9 mouse cellular contexts compared by ENCODE assay signal in genomic region chr4:153482459-153483338, GRCm38 (mm10). TPM values are rescaled to one million over a fixed set of nuclear protein-coding genes. Genes with fewer than 3 reads are reported as not detected.
DNase-seq lines count a peak whose midpoint lies in the region; ATAC-seq and TF ChIP-seq lines count a peak whose summit lies in the region.
"Had no signal": no experiment of that assay in that cellular context is flagged by ENCODE, and none has a peak within 500 bp of the region (broad histone marks: within the 10 kb centered on the region; RNA-seq: fewer than 3 reads in every experiment).

Gene Ajap1 (minus strand): TSS chr4:153482811.

- no peaks in the 10 kb centered on the region for H3K36me3 ChIP-seq in heart, embryonic 10.5 days
- H3K36me3 ChIP-seq in G1E (replicated peaks) = no peaks in the 10 kb centered on the region
- no peaks in the 10 kb centered on the region for H3K36me3 ChIP-seq in forebrain, embryonic 11.5 days (ENCODE audit: control insufficient read depth, insufficient read depth, low read length)
- no peaks in the 10 kb centered on the region for H3K36me3 ChIP-seq in midbrain, postnatal 0 days (ENCODE audit: insufficient read depth, low read length)

- peak within 1 kb of the TSS; percentile 60 for H3K9ac ChIP-seq in forebrain, embryonic 11.5 days (ENCODE audit: low read length)
- H3K9ac ChIP-seq in midbrain, postnatal 0 days (replicated peaks; ENCODE audit: low read length, poor library complexity, severe bottlenecking) = peak within 1 kb of the TSS; percentile 84

- ATAC-seq in G1E (ENCODE audit: extremely low read depth, insufficient number of reproducible peaks, low FRiP score, poor library complexity, severe bottlenecking) = no peak
- peak; percentile 65 for ATAC-seq in forebrain, embryonic 11.5 days (replicated peaks; ENCODE audit: low FRiP score)
- peak; percentile 36 for ATAC-seq in midbrain, postnatal 0 days (ENCODE audit: low FRiP score)

- H3K27ac ChIP-seq in heart, embryonic 10.5 days = 0 out of 2 replicates have a peak within 1 kb of the TSS, but pooled peaks have one; percentile 36
- H3K27ac ChIP-seq in forebrain, embryonic 11.5 days (ENCODE audit: low read depth, low read length) = peak within 1 kb of the TSS; percentile 20; the same call in 1 of the 2 replicates
- H3K27ac ChIP-seq in midbrain, postnatal 0 days (ENCODE audit: low read depth, low read length) = peak within 1 kb of the TSS; percentile 75

- H3K27me3 ChIP-seq in heart, embryonic 10.5 days (ENCODE audit: insufficient read depth, poor library complexity, severe bottlenecking) = peaks cover 89% of the 10 kb centered on the region
- H3K27me3 ChIP-seq in G1E (ENCODE audit: insufficient read depth, low read length) = no peaks in the 10 kb centered on the region
- peaks cover 43% of the 10 kb centered on the region for H3K27me3 ChIP-seq in forebrain, embryonic 11.5 days (ENCODE audit: control insufficient read depth, insufficient read depth, low read length)
- H3K27me3 ChIP-seq in midbrain, postnatal 0 days (ENCODE audit: insufficient read depth, low read length) = 0 out of 2 replicates have a peak, but pooled peaks cover 7% of the 10 kb centered on the region

- no peak for TF ChIP-seq CTCF in G1E (IDR thresholded peaks at IDR 0.05; ENCODE audit: low read depth, low read length)
- TF ChIP-seq CTCF in midbrain, postnatal 0 days (IDR thresholded peaks at IDR 0.05) = no peak

- no peak for DNase-seq in heart, embryonic 10.5 days (ENCODE audit: low spot score)
- DNase-seq in heart, postnatal 36 days = no peak
- DNase-seq in G1E (ENCODE audit: low spot score) (no peak), adipocyte (ENCODE audit: low spot score) (no peak)
- peak; percentile 88 for DNase-seq in forebrain, embryonic 11.5 days (ENCODE audit: low spot score)
- peak; percentile 48 to 59 for DNase-seq in layer of hippocampus, postnatal 14 days (ENCODE audit: low spot score in 2 of 2)
- peak; percentile 74 for DNase-seq in midbrain, postnatal 0 days (ENCODE audit: low spot score)
- no peak for DNase-seq in T-cell, adult 2 months (ENCODE audit: low spot score)

- H3K9me3 ChIP-seq in heart, embryonic 10.5 days = no peaks in the 10 kb centered on the region
- H3K9me3 ChIP-seq in G1E (replicated peaks) = peaks cover 94% of the 10 kb centered on the region
- no peaks in the 10 kb centered on the region for H3K9me3 ChIP-seq in forebrain, embryonic 11.5 days (ENCODE audit: control insufficient read depth, low read length)
- H3K9me3 ChIP-seq in midbrain, postnatal 0 days (ENCODE audit: low read length) = no peaks in the 10 kb centered on the region

- H3K4me3 ChIP-seq in heart, embryonic 10.5 days = peak within 1 kb of the TSS; percentile 62
- peak within 1 kb of the TSS; percentile 2; the same call in 1 of the 2 replicates for H3K4me3 ChIP-seq in G1E (ENCODE audit: low read depth, low read length)
- H3K4me3 ChIP-seq in forebrain, embryonic 11.5 days (ENCODE audit: low read depth, low read length) = peak within 1 kb of the TSS; percentile 54
- peak within 1 kb of the TSS; percentile 79 for H3K4me3 ChIP-seq in midbrain, postnatal 0 days (ENCODE audit: low read depth, low read length)
- H3K4me3 ChIP-seq: erythroblast, embryonic 14.5 days had no signal

- 1% methylated on average over 114 of the region's 114 CpGs for WGBS in heart, embryonic 10.5 days
- WGBS in forebrain, embryonic 11.5 days = under 1% methylated on average over 88 of the region's 114 CpGs
- under 1% methylated on average over 76 of the region's 114 CpGs for WGBS in midbrain, postnatal 0 days

- H3K4me2 ChIP-seq in forebrain, embryonic 11.5 days (ENCODE audit: low read depth, low read length, severe bottlenecking) = peak within 1 kb of the TSS; percentile 91
- H3K4me2 ChIP-seq in midbrain, postnatal 0 days (ENCODE audit: low read depth, low read length, poor library complexity, severe bottlenecking) = peak within 1 kb of the TSS; percentile 87

- intact Hi-C loops in heart, postnatal 36 days (cut with DNase I) = loop anchor here (5.0 kb wide), 2 partner anchors 305 to 950 kb away; no protein-coding TSS in a partner anchor

- peaks cover 20% of the 10 kb centered on the region for H3K4me1 ChIP-seq in heart, embryonic 10.5 days
- H3K4me1 ChIP-seq in G1E (ENCODE audit: insufficient read depth, low read depth, low read length) = no peaks in the 10 kb centered on the region
- H3K4me1 ChIP-seq in forebrain, embryonic 11.5 days (replicated peaks; ENCODE audit: control insufficient read depth, insufficient read depth, low read length) = peaks cover 32% of the 10 kb centered on the region
- H3K4me1 ChIP-seq in midbrain, postnatal 0 days (ENCODE audit: insufficient read depth, low read length) = peaks cover 19% of the 10 kb centered on the region; the same call in 1 of the 2 replicates

RNA-seq across cellular contexts. Expression of gene Ajap1, which starts in this region (rescaled TPM):
- polyA plus RNA-seq in heart, embryonic 10.5 days (2016; fragmentation: Nextera tagmentation; extraction: Ambion mirVana) = 0.16 and 0.41 TPM in 2 replicates
- under 1 TPM; 0.11 to 0.17 TPM for total RNA-seq in heart, postnatal 36 days (2021)
- total RNA-seq in G1E (2014; fragmentation: Nextera tagmentation) (not detected in 2 replicates), G1E (2017) (0.22 TPM in 1 of 2 replicates, not detected in the other)
- polyA plus RNA-seq in G1E (2012) = not detected in 2 replicates
- polyA plus RNA-seq in forebrain, embryonic 11.5 days (2014; fragmentation: Nextera tagmentation; extraction: Ambion mirVana) = 1.5 TPM in 2 replicates
- total RNA-seq in layer of hippocampus, postnatal 14 days (2021) = 10 to 100 TPM; 34.3 to 35.5 TPM
- 74.8 and 80.8 TPM in 2 replicates for total RNA-seq in midbrain, postnatal 0 days (2014; rRNA removed)
- 29.5 and 33.7 TPM in 2 replicates for polyA plus RNA-seq in midbrain, postnatal 0 days (2015; fragmentation: Nextera tagmentation; extraction: Ambion mirVana)
- polyA plus RNA-seq: erythroblast, embryonic 14.5 days had no signal

Comparison
In these comparisons a context has a peak if more than half of its experiments do, and no peak if none do; other contexts are left out.
1. RNA of gene Ajap1 (total RNA-seq): 74.8 to 80.8 TPM in midbrain, postnatal 0 days and 34.3 to 35.5 TPM in layer of hippocampus, postnatal 14 days; 0.22 TPM in G1E and 0.11 to 0.17 TPM in heart, postnatal 36 days; every median in the first group is over 10 times any median in the second.
2. RNA of gene Ajap1 (polyA plus RNA-seq): 29.5 to 33.7 TPM in midbrain, postnatal 0 days; 1.5 TPM in forebrain, embryonic 11.5 days, 0.16 to 0.41 TPM in heart, embryonic 10.5 days and not detected in G1E; every median in the first group is over 10 times any median in the second.
3. DNase-seq: peak in forebrain, embryonic 11.5 days (single experiment), layer of hippocampus, postnatal 14 days (2 of 2) and midbrain, postnatal 0 days (single experiment); none in heart, embryonic 10.5 days (single experiment), heart, postnatal 36 days (0 of 2), G1E (single experiment), adipocyte (single experiment) and T-cell, adult 2 months (single experiment).
4. H3K27ac ChIP-seq: peak in every context shown above with its lines; median percentile 75 in midbrain, postnatal 0 days; 36 in heart, embryonic 10.5 days; 20 in forebrain, embryonic 11.5 days.
5. H3K4me3 ChIP-seq: peak in every context shown above with its lines; median percentile 79 in midbrain, postnatal 0 days; 62 in heart, embryonic 10.5 days; 54 in forebrain, embryonic 11.5 days; 2 in G1E.